Mouse (Mus musculus) urinary bladder, postnatal 10 days (tissue): ENCODE data around the gene Myl6.
"Not testable (repeated sequence)": the region's sequence is repeated elsewhere in the genome, so short reads cannot be mapped to it uniquely, and the experiment has no call there.

ENCODE experiments used
- DNase-seq: peaks from one replicate; pipeline ENCODE4 v3.0.0; 2022; ENCODE audit warnings: low spot score

The Myl6 gene

GRCm38 (mm10) chr10:128509831-128510230 is 15.9 kb upstream of the Myl6 start:
- no peak for DNase-seq

GRCm38 (mm10) chr10:128509203-128509602 is 15.3 kb upstream of the Myl6 start:
- no peak for DNase-seq

DNA sequence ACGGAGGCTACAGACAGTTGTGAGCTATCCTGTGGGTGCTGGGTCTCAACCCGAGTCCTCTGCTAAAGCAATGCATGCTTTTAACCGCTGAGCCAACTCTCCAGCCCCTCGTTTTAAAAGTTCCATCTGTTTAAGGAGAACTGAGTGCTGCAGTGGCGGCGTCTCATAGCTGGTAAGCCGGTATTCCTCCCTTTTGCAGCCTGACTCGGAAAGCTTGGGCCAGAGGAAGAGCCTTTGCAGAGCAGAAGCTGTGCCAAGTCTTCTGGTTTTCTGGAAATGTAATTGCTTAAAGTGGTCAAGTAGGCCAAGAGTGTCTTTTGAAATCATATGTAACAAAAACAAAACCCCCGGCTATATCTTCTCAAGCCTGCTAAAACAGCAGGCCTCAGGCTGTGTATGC is 14.3 kb upstream of the Myl6 start:
- no peak for DNase-seq

DNA sequence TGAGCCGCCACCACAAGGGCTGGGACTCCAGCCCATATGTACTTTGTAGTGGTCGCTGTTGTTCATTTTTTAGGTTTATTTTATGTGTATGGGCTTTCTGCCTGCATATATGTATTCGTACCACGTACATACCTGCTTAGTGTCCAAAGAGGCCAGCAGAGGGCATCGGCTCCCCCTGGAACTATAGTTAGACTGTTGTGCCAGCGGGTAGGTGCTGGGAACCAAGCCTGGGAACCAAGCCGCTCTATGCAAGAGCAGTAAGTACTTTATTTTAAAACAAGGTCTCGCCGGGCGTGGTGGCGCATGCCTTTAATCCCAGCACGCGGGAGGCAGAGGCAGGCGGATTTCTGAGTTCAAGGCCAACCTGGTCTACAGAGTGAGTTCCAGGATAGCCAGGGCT is 12.0 kb upstream of the Myl6 start:
- no peak for DNase-seq

GRCm38 (mm10) chr10:128505371-128505667 is 11.4 kb upstream of the Myl6 start:
- DNase-seq: not testable (repeated sequence)

DNA sequence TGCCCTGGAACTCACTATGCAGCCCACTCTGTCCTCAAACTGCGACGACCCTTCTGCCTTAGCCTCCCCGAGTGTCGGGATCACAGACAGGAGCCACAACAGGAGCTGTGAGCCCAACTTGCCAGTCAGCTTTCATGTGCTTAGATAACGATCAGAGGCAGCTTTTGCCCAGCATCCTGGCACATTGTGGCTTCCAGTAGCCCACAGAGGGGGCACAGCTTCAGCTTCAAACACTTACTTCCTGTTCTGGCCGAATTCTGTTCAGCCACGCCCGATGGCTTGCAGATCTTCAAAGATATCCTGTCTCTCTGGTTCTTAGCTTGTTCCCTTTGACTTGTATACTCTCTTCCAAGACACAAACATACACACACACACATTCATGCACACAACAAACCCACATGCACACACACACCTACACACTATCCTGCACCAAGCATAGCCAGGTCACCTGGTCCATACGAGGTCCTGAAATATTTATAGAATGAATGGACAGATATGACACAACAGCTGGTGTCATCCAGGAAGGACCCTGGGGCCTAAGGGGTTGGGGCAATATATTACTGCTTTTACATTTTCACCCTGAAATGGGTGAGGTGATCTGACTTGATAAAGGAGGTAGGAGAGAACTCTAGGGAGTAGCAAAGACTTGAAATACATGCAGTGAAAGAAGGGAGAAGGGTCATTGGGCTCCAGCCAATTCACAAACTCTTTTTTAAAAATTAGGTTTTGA is 10.9 kb upstream of the Myl6 start:
- no peak for DNase-seq

GRCm38 (mm10) chr10:128504012-128504411 is 10.1 kb upstream of the Myl6 start:
- no peak for DNase-seq

DNA sequence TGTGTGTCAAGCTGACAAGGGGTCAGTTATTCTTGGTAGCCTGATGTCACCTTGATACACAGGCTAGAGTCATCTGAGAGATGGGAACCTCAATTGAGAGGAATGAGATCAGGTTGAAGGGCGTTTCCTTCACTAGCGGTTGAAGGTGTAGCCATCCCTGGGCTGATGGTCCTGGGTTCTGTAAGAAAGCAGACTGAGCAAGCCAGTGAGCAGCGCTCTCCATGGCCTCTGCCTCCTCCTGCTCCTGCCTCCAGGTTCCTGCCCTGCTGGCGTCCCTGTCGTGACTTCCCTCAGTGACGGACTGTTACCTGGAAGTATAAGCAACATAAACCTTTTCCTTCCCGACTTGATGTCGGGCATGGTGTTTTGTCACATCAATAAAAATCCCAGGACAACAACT is 9.6 kb upstream of the Myl6 start:
- DNase-seq: no peak

- no peak for DNase-seq
Observed at GRCm38 (mm10) chr10:128502341-128502740, 8.4 kb upstream of the Myl6 start.

DNA sequence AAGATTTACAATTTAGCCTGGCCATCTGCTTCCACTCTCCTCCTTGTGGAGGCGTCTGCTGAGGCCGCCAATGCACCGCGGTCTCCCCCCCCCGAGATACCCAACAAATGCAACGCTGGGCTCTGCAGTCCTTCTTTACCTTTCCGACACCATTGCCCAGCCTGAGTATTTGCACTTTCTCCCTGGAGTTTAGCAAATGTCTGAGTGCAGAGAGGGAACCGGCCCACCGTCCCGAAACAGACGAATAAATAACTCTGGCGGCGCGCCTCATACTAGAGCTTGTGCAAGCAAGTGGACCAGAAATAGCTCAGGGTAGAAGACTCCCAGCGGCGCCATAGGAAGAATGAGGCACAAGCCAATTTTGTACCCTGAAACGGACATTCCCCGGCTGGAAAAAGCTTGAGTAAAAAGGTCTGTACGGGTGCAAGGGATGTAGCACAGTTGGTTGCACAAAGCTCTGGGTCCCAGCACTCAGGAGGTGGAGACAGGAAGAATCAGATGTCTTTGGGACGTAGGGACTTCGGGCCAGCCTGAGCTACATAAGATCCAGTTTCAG is 5.2 kb upstream of the Myl6 start:
- DNase-seq: no peak

- peak; percentile 79 for DNase-seq
Observed at GRCm38 (mm10) chr10:128498590-128498989, 4.6 kb upstream of the Myl6 start, which contains the start of gene Myl6b. TSS of gene Myl6b (minus strand) at chr10:128498685.

- DNase-seq: no peak
Observed at GRCm38 (mm10) chr10:128497134-128497737, 3.3 kb upstream of the Myl6 start.

- DNase-seq: no peak
Observed at GRCm38 (mm10) chr10:128496509-128497077, 2.6 kb upstream of the Myl6 start.

- DNase-seq: no peak
Observed at GRCm38 (mm10) chr10:128495903-128496302, 2.0 kb upstream of the Myl6 start.

DNA sequence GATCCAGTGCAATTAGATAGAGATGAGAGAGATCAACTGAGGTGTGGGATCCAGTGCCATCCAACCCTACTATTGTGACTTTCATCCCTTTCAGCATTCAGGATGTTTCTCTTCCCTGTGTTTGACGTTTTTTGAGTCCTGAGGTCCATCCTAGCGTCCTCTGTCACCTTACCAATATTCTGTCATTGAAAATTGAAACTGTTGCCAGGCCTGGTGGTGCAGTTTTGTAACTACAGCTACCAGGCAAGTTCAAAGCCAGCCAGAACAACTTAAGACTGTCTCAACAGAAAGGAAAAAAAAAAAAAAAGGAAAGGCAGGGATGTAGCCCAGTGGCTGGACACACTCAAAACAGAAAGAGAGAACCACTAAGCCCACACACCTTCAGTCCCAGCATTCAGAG is 1.3 kb upstream of the Myl6 start:
- DNase-seq: no peak

DNA sequence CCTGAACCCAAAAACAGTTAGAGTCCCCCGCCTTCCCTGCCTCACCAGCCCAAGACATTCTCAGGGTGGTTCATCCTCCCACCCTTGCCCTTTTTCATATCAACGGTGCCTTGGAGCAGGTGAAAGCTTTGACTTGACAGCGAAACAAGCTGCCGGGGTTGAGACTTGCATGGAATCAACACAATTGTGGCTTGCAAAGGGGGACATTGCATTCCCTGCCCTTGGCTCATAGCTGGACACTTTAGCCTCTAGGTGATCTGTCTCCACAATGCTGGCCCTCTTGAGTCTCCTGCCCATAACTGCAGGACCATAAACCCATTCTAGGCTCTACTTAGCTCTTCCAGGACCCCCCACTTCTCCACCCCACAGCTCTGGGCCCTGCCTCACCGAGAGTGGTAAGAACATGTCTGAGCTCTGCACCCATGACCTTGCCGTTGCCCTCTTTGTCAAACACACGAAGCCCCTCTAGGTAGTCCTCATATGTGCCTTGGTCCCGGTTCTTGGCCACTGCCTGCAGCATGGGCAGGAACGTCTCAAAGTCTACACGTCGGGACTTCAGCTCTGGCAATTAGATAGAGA is 811 bp upstream of the Myl6 start:
- DNase-seq: no peak

DNA sequence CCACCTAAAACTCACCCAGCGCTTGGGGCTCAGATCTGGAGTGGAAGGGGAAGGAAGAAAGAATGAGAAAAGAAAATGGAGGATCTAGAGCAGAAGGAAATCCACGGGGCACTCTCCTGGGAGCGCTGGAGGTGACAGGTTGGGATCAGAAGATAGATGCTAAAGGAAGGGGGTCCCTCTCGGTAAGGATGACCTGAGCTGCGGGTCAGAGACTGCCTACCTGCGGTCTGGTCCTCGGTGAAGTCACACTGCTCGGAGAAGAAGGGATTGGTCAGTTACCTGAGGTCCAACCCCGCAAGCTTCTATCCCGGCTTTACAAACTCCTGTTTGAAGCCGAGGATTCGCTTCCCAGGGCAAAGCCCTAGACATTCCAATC is 638 bp downstream of the Myl6 start:
- no peak for DNase-seq

DNA sequence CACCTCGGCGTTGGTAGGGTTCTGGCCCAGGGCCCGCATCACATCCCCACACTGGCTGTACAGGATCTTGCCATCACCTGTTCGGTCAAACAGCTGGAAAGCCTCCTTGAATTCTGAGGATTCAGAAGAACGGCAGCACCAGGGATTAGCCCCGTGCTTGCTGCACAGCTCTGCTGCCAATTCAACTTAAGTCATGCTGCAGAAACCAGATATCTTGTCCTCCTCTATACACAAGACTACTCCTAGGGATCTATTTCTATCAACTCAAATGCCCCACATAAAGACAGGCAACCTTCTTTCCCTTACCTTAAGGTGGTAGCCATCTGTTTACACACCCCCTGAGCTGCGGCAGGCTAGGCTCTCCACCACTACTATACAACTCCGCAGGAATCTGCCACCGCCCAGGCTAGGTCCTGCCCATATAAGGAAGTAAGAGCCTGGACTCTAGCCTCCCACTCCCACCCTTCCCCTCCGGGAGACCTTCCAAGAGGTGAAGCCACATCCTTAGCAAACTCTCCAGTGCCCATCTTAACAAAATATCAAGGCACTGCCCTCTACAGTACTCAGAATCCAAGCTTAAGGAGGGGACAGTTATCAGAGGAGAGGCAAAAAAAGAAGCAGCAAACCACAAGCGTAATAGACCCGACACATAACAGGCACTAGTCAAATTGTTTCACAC is 1.2 kb downstream of the Myl6 start:
- no peak for DNase-seq

DNA sequence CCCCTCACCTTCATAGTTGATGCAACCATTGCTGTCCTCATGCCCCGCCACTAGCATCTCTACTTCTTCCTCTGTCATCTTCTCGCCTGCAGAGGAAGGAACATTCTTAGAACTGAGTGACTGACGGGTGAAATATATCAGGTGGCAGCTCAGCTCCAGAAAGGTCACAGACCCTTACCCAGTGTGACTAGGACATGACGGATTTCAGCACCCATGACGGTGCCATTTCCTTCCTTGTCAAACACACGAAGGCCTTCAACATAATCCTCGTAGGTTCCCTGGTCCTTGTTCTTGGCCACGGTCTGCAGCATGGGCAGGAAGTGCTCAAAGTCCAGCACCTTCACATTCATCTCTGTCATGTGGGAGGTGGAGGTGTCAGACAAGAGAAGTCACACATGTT is 1.9 kb downstream of the Myl6 start:
- not testable (repeated sequence) for DNase-seq

DNA sequence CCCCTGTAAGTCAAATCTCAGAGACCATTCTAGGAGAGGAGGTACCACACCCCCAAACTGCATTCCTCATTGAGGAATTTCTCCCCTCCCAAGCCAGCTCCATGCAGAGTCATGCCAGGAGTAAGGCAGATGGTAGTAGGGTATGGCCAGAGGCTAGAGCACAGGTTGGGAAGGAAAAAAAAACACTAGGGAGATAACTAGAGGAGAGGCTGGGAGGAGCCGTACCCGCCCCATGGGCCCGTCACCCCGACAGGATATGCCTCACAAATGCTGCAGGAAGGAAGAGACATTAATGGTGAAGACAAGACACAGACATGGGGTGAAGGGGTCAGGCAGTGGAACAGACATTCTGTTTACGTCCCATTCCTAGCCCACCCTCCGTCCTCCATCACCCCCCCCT is 2.5 kb downstream of the Myl6 start:
- DNase-seq: no peak

GRCm38 (mm10) chr10:128490912-128491311 is 3.0 kb downstream of the Myl6 start:
- DNase-seq: no peak

DNA sequence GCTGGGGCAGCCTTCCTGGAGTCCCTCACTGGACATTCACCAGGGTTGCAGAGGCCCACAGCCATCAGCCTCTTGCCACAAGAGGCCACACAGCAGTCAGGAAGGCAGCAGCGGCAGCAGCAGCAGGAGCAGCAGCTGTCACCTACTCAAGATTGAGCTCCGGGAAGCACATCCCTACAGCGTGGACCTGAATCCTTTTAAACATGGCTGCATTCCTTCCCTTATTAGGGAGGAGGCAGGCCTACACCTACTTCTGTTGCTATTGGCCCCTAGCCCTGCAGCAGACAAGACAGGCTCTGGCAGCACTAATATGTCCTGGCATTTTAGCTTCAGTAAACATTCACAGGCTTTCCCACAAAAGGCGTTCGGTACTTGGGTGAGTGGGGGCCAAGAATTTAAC is 3.7 kb downstream of the Myl6 start:
- no peak for DNase-seq

DNA sequence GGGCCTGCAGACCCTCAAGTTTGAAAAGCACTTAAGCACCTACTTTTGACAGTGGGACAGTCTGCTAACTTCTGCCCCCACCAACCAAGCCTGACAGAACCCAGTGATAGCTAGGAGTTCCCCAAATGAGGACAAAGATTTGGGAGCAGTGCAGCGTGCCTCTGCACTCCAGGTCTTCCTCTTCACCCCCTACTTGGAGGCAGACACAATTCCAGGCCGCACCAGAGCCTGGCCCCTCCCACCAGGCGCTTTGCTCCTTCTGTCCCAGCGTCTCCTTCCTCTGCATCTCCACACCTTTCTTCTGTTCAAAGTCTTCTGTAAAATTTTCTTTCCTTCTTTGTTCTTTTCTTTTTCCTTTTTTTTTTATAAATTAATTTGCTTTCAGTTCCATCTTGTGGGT is 4.2 kb downstream of the Myl6 start:
- DNase-seq: no peak
